Mouse (Mus musculus) intestine, embryonic 15.5 days (tissue): ENCODE measurements at regions not wholly inside any gene's neighbourhood (a gene's known extent, or its start where the extent isn't known, plus 50 kb on each side); places are given as distances from the start of the nearest gene placed in this dataset.

ENCODE experiments used
- ATAC-seq: fragments of 200-750 bp; cut with Nextera tagmentation; 2 replicates; pipeline ENCODE4 v1.8.0; 2017; ENCODE audit warnings: moderate TSS enrichment, moderate library complexity
- H3K27ac ChIP-seq: fragments of 300-500 bp; sonication (generic); 2 replicates; pipeline ENCODE4 v1.5.1; 2015; ENCODE audit warnings: mild to moderate bottlenecking, inconsistent platforms
- H3K27me3 ChIP-seq: fragments of 300-500 bp; sonication (generic); replicated peaks from 2 replicates; pipeline ENCODE4 v1.6.1; 2015; ENCODE audit warnings: inconsistent platforms
- H3K36me3 ChIP-seq: fragments of 300-500 bp; sonication (generic); 2 replicates; pipeline ENCODE4 v1.6.1; 2015; ENCODE audit warnings: inconsistent platforms
- H3K4me1 ChIP-seq: fragments of 300-500 bp; sonication (generic); replicated peaks from 2 replicates; pipeline ENCODE4 v1.6.1; 2015; ENCODE audit warnings: inconsistent platforms
- H3K4me2 ChIP-seq: fragments of 300-500 bp; sonication (generic); replicated peaks from 2 replicates; pipeline ENCODE4 v1.6.1; 2015; ENCODE audit warnings: mild to moderate bottlenecking, inconsistent platforms
- H3K4me3 ChIP-seq: fragments of 300-500 bp; sonication (generic); replicated peaks from 2 replicates; pipeline ENCODE4 v1.5.1; 2015; ENCODE audit warnings: inconsistent platforms
- H3K9ac ChIP-seq: fragments of 300-500 bp; sonication (generic); 2 replicates; pipeline ENCODE4 v1.6.1; 2015; ENCODE audit warnings: inconsistent platforms
- H3K9me3 ChIP-seq: fragments of 300-500 bp; sonication (generic); 2 replicates; pipeline ENCODE4 v1.6.1; 2016; ENCODE audit warnings: inconsistent platforms
- WGBS: fragments of 180-500 bp; shearing (Covaris S2); methylation state at CpG from one replicate; pipeline ENCODE4 v1.1.7; 2015; 5-methylcytosine and 5-hydroxymethylcytosine counted together

GRCm38 (mm10) chr14:114001377-114001776 lies 687.0 kb downstream of the Tpm3-rs7 start:
- WGBS = 45% methylated on average over 3 of the region's 3 CpGs
- Histone ChIP-seq H3K9me3 (no peaks in the 10 kb centered on the region), H3K27me3 (no peaks in the 10 kb centered on the region), H3K27ac (no peak overlapping the region), H3K9ac (no peak overlapping the region), H3K4me1 (no peaks in the 10 kb centered on the region), H3K4me2 (no peak overlapping the region), H3K4me3 (no peak overlapping the region), H3K36me3 (no peaks in the 10 kb centered on the region)
- no peak for ATAC-seq

- Histone ChIP-seq H3K9me3 (no peaks in the 10 kb centered on the region), H3K4me3 (no peak overlapping the region), H3K4me2 (no peak overlapping the region), H3K36me3 (no peaks in the 10 kb centered on the region), H3K27me3 (no peaks in the 10 kb centered on the region), H3K9ac (no peak overlapping the region), H3K27ac (no peak overlapping the region), H3K4me1 (no peaks in the 10 kb centered on the region)
- WGBS = 92% methylated on average over 1 of the region's 1 CpGs
- ATAC-seq = no peak
Observed at GRCm38 (mm10) chr14:114002420-114002819, 688.0 kb downstream of the Tpm3-rs7 start.

- Histone ChIP-seq H3K9ac (no peak overlapping the region), H3K9me3 (no peaks in the 10 kb centered on the region), H3K4me2 (no peak overlapping the region), H3K4me3 (no peak overlapping the region), H3K36me3 (no peaks in the 10 kb centered on the region), H3K4me1 (no peaks in the 10 kb centered on the region), H3K27ac (no peak overlapping the region), H3K27me3 (no peaks in the 10 kb centered on the region)
- ATAC-seq = no peak
- WGBS = 80% methylated on average over 1 of the region's 1 CpGs
Observed at GRCm38 (mm10) chr14:114037063-114037462, 722.7 kb downstream of the Tpm3-rs7 start.

- Histone ChIP-seq H3K27ac (no peak overlapping the region), H3K4me2 (no peak overlapping the region), H3K4me3 (no peak overlapping the region), H3K27me3 (no peaks in the 10 kb centered on the region), H3K36me3 (no peaks in the 10 kb centered on the region), H3K9me3 (no peaks in the 10 kb centered on the region), H3K4me1 (no peaks in the 10 kb centered on the region), H3K9ac (no peak overlapping the region)
- 50% methylated on average over 3 of the region's 3 CpGs for WGBS
- ATAC-seq = no peak
Observed at GRCm38 (mm10) chr14:114038611-114039312, 724.4 kb downstream of the Tpm3-rs7 start.

GRCm38 (mm10) chr14:114053558-114054235 lies 739.3 kb downstream of the Tpm3-rs7 start:
- Histone ChIP-seq H3K27ac (no peak overlapping the region), H3K4me2 (no peak overlapping the region), H3K9me3 (no peaks in the 10 kb centered on the region), H3K4me1 (no peaks in the 10 kb centered on the region), H3K27me3 (no peaks in the 10 kb centered on the region), H3K4me3 (no peak overlapping the region), H3K36me3 (no peaks in the 10 kb centered on the region), H3K9ac (no peak overlapping the region)
- ATAC-seq = no peak
- WGBS = 90% methylated on average over 5 of the region's 5 CpGs

- Histone ChIP-seq H3K4me1 (no peaks in the 10 kb centered on the region), H3K27ac (no peak overlapping the region), H3K9ac (no peak overlapping the region), H3K9me3 (no peaks in the 10 kb centered on the region), H3K4me2 (no peak overlapping the region), H3K36me3 (no peaks in the 10 kb centered on the region), H3K4me3 (no peak overlapping the region), H3K27me3 (no peaks in the 10 kb centered on the region)
- WGBS = 68% methylated on average over 2 of the region's 2 CpGs
- ATAC-seq = no peak
Observed at GRCm38 (mm10) chr14:114061347-114061746, 746.9 kb downstream of the Tpm3-rs7 start.

- H3K4me2 ChIP-seq = no peak overlapping the region
- no peaks in the 10 kb centered on the region for H3K4me1 ChIP-seq
- no peak overlapping the region for H3K27ac ChIP-seq
- H3K9ac ChIP-seq = no peak overlapping the region
- H3K9me3 ChIP-seq = no peaks in the 10 kb centered on the region
- no peak overlapping the region for H3K4me3 ChIP-seq
- H3K36me3 ChIP-seq = no peaks in the 10 kb centered on the region
- 35% methylated on average over 4 of the region's 4 CpGs for WGBS
- no peak for ATAC-seq
- H3K27me3 ChIP-seq = no peaks in the 10 kb centered on the region
Observed at GRCm38 (mm10) chr14:114062582-114062981, 748.2 kb downstream of the Tpm3-rs7 start.

- H3K27me3 ChIP-seq = no peaks in the 10 kb centered on the region
- H3K4me3 ChIP-seq = no peak overlapping the region
- no peak overlapping the region for H3K27ac ChIP-seq
- WGBS = 39% methylated on average over 2 of the region's 2 CpGs
- ATAC-seq = no peak
- H3K4me1 ChIP-seq = no peaks in the 10 kb centered on the region
- no peak overlapping the region for H3K9ac ChIP-seq
- no peaks in the 10 kb centered on the region for H3K9me3 ChIP-seq
- H3K4me2 ChIP-seq = no peak overlapping the region
- no peaks in the 10 kb centered on the region for H3K36me3 ChIP-seq
Observed at GRCm38 (mm10) chr14:114073236-114073635, 758.8 kb downstream of the Tpm3-rs7 start.

GRCm38 (mm10) chr14:114074011-114074410 lies 759.6 kb downstream of the Tpm3-rs7 start:
- Histone ChIP-seq H3K27ac (no peak overlapping the region), H3K4me2 (no peak overlapping the region), H3K27me3 (no peaks in the 10 kb centered on the region), H3K9me3 (no peaks in the 10 kb centered on the region), H3K36me3 (no peaks in the 10 kb centered on the region), H3K4me1 (no peaks in the 10 kb centered on the region), H3K4me3 (no peak overlapping the region), H3K9ac (no peak overlapping the region)
- WGBS = 80% methylated on average over 4 of the region's 4 CpGs
- no peak for ATAC-seq

- Histone ChIP-seq H3K27ac (no peak overlapping the region), H3K9me3 (no peaks in the 10 kb centered on the region), H3K36me3 (no peaks in the 10 kb centered on the region), H3K4me1 (no peaks in the 10 kb centered on the region), H3K4me3 (no peak overlapping the region), H3K27me3 (no peaks in the 10 kb centered on the region), H3K4me2 (no peak overlapping the region), H3K9ac (no peak overlapping the region)
- WGBS = 75% methylated on average over 8 of the region's 8 CpGs
- no peak for ATAC-seq
Observed at GRCm38 (mm10) chr14:114106786-114107185, 792.4 kb downstream of the Tpm3-rs7 start.

GRCm38 (mm10) chr14:114128491-114128890 lies 814.1 kb downstream of the Tpm3-rs7 start:
- no peak for ATAC-seq
- H3K27ac ChIP-seq = no peak overlapping the region
- H3K27me3 ChIP-seq = no peaks in the 10 kb centered on the region
- H3K4me2 ChIP-seq = no peak overlapping the region
- H3K9me3 ChIP-seq = no peaks in the 10 kb centered on the region
- H3K36me3 ChIP-seq = no peaks in the 10 kb centered on the region
- no peak overlapping the region for H3K4me3 ChIP-seq
- WGBS = 96% methylated on average over 2 of the region's 2 CpGs
- H3K9ac ChIP-seq = no peak overlapping the region
- no peaks in the 10 kb centered on the region for H3K4me1 ChIP-seq

- Histone ChIP-seq H3K27me3 (no peaks in the 10 kb centered on the region), H3K4me3 (no peak overlapping the region), H3K4me2 (no peak overlapping the region), H3K9ac (no peak overlapping the region), H3K36me3 (no peaks in the 10 kb centered on the region), H3K27ac (no peak overlapping the region), H3K4me1 (no peaks in the 10 kb centered on the region), H3K9me3 (no peaks in the 10 kb centered on the region)
- ATAC-seq = no peak
- WGBS = 56% methylated on average over 4 of the region's 4 CpGs
Observed at GRCm38 (mm10) chr14:114166005-114166404, 851.6 kb downstream of the Tpm3-rs7 start.

GRCm38 (mm10) chr14:114215609-114216008 lies 876.4 kb upstream of the Gpc5 start:
- Histone ChIP-seq H3K4me2 (no peak overlapping the region), H3K4me3 (no peak overlapping the region), H3K9me3 (no peaks in the 10 kb centered on the region), H3K9ac (no peak overlapping the region), H3K4me1 (no peaks in the 10 kb centered on the region), H3K36me3 (no peaks in the 10 kb centered on the region), H3K27me3 (no peaks in the 10 kb centered on the region), H3K27ac (no peak overlapping the region)
- no peak for ATAC-seq
- 72% methylated on average over 5 of the region's 5 CpGs for WGBS
